8 mouse cellular contexts compared by ENCODE assay signal in the genomic region with DNA sequence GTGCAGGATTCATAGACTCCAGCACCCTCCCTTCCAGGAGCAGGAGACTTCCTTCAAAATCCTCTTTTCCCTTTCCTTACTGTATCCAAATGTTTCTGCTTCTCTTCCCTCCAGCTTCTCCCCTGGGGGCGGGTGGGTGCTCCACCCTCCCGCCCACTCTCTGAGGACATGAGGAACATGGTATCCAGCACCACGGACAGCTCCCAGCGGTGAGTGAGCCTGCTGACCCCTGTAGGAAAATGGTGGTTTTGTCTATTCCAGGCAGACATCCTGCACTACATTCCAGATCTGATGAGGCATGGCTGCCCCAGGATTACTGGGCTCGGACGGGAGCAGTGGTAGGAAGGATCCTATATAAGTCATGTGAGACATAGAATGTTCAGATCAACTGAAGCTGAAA. TPM values are rescaled to one million over a fixed set of nuclear protein-coding genes. Genes with fewer than 3 reads are reported as not detected.
DNase-seq lines count a peak whose midpoint lies in the region; ATAC-seq and TF ChIP-seq lines count a peak whose summit lies in the region.

No protein-coding gene starts in this region.

- WGBS in forebrain, embryonic 14.5 days, result 10% methylated on average over 6 of the region's 6 CpGs
- WGBS in intestine, embryonic 14.5 days, result under 1% methylated on average over 6 of the region's 6 CpGs
- WGBS in lung, embryonic 16.5 days, result 2% methylated on average over 6 of the region's 6 CpGs

- no peaks in the 10 kb centered on the region for H3K36me3 ChIP-seq in ES-Bruce4 (ENCODE audit: control insufficient read depth, insufficient read depth, low read length, poor library complexity, severe bottlenecking)
- peaks cover 82% of the 10 kb centered on the region for H3K36me3 ChIP-seq in forebrain, embryonic 14.5 days (ENCODE audit: control insufficient read depth, insufficient read depth, low read length)
- H3K36me3 ChIP-seq in intestine, embryonic 14.5 days (ENCODE audit: control insufficient read depth, insufficient read depth, low read length), result no peaks in the 10 kb centered on the region
- no peaks in the 10 kb centered on the region for H3K36me3 ChIP-seq in lung, embryonic 16.5 days (ENCODE audit: control insufficient read depth, insufficient read depth, low read length)

- no peak overlapping the region for H3K27ac ChIP-seq in ES-Bruce4 (ENCODE audit: insufficient read depth, low read length)
- H3K27ac ChIP-seq in forebrain, embryonic 14.5 days (ENCODE audit: low read depth, low read length), result peak overlapping the region; percentile 97
- H3K27ac ChIP-seq in intestine, embryonic 14.5 days (ENCODE audit: low read depth), result no peak overlapping the region
- no peak overlapping the region for H3K27ac ChIP-seq in lung, embryonic 16.5 days (ENCODE audit: low read length)

- no peaks in the 10 kb centered on the region for H3K4me1 ChIP-seq in ES-Bruce4 (ENCODE audit: control insufficient read depth, insufficient read depth, low read length)
- peaks cover 59% of the 10 kb centered on the region for H3K4me1 ChIP-seq in forebrain, embryonic 14.5 days (ENCODE audit: control insufficient read depth, insufficient read depth, low read length)
- H3K4me1 ChIP-seq in intestine, embryonic 14.5 days (replicated peaks; ENCODE audit: control insufficient read depth, insufficient read depth, low read length), result no peaks in the 10 kb centered on the region
- H3K4me1 ChIP-seq in lung, embryonic 16.5 days (replicated peaks; ENCODE audit: control insufficient read depth, insufficient read depth, low read length), result 0 out of 2 replicates have a peak, but pooled peaks cover under 1% of the 10 kb centered on the region

- peak; percentile 78 to 89 for DNase-seq in adrenal gland, adult (ENCODE audit: inconsistent age in 2 of 2, low spot score in 1 of 2)
- DNase-seq in forebrain, embryonic 14.5 days (ENCODE audit: low spot score), result no peak
- peak; percentile 93 for DNase-seq in intestine, embryonic 14.5 days (ENCODE audit: low spot score)
- DNase-seq in ovary, postnatal 10 days (ENCODE audit: low spot score), result peak; percentile 66
- no peak for DNase-seq in cerebellum, postnatal 4 days (ENCODE audit: low spot score in 2 of 2)

- no peaks in the 10 kb centered on the region for H3K9me3 ChIP-seq in ES-Bruce4 (replicated peaks; ENCODE audit: control insufficient read depth, insufficient read depth, low read length, poor library complexity, severe bottlenecking)
- no peaks in the 10 kb centered on the region for H3K9me3 ChIP-seq in forebrain, embryonic 14.5 days (replicated peaks; ENCODE audit: control insufficient read depth, low read length)
- H3K9me3 ChIP-seq in intestine, embryonic 14.5 days (ENCODE audit: control insufficient read depth, low read length), result no peaks in the 10 kb centered on the region
- H3K9me3 ChIP-seq in lung, embryonic 16.5 days (ENCODE audit: control insufficient read depth, low read length), result no peaks in the 10 kb centered on the region

- H3K9ac ChIP-seq in ES-Bruce4 (ENCODE audit: low read depth, poor library complexity, severe bottlenecking), result no peak overlapping the region
- H3K9ac ChIP-seq in forebrain, embryonic 14.5 days (ENCODE audit: low read length), result peak overlapping the region; percentile 100
- H3K9ac ChIP-seq in intestine, embryonic 14.5 days (ENCODE audit: low read length), result no peak overlapping the region
- no peak overlapping the region for H3K9ac ChIP-seq in lung, embryonic 16.5 days (ENCODE audit: low read length)

- peak; percentile 50 for TF ChIP-seq CTCF in ES-Bruce4 (IDR thresholded peaks at IDR 0.05; ENCODE audit: low read depth, low read length)

- ATAC-seq in forebrain, embryonic 14.5 days, result no peak
- ATAC-seq in intestine, embryonic 14.5 days (replicated peaks; ENCODE audit: low FRiP score, low TSS enrichment, low read depth), result no peak
- ATAC-seq in lung, embryonic 16.5 days (ENCODE audit: low read depth), result peak; percentile 71
- no peak for ATAC-seq in erythroid progenitor cell, adult 5-6 weeks (replicated peaks; ENCODE audit: low FRiP score, poor library complexity, severe bottlenecking)

- H3K4me2 ChIP-seq in forebrain, embryonic 14.5 days (ENCODE audit: low read length), result peak overlapping the region; percentile 98
- no peak overlapping the region for H3K4me2 ChIP-seq in intestine, embryonic 14.5 days (ENCODE audit: low read length)
- H3K4me2 ChIP-seq in lung, embryonic 16.5 days (ENCODE audit: low read depth, low read length), result no peak overlapping the region

- TF ChIP-seq POLR2A in ES-Bruce4 (IDR thresholded peaks at IDR 0.05; ENCODE audit: insufficient read depth, low read length), result no peak

- TF ChIP-seq EP300 in ES-Bruce4 (IDR thresholded peaks at IDR 0.05; ENCODE audit: insufficient read depth, low read depth, low read length), result 0 out of 2 replicates have a peak, but pooled peaks have one; percentile 49

- H3K27me3 ChIP-seq in ES-Bruce4 (ENCODE audit: control insufficient read depth, insufficient read depth, low read length, poor library complexity, severe bottlenecking), result peaks cover 5% of the 10 kb centered on the region
- no peaks in the 10 kb centered on the region for H3K27me3 ChIP-seq in forebrain, embryonic 14.5 days (replicated peaks; ENCODE audit: control insufficient read depth, insufficient read depth, low read length)
- peaks cover 61% of the 10 kb centered on the region for H3K27me3 ChIP-seq in intestine, embryonic 14.5 days (replicated peaks; ENCODE audit: control insufficient read depth, insufficient read depth, low read length)
- H3K27me3 ChIP-seq in lung, embryonic 16.5 days (ENCODE audit: control insufficient read depth, insufficient read depth, low read depth, low read length), result peaks cover 49% of the 10 kb centered on the region

- no peak overlapping the region for H3K4me3 ChIP-seq in ES-Bruce4 (ENCODE audit: low read depth, low read length)
- H3K4me3 ChIP-seq in forebrain, embryonic 14.5 days (ENCODE audit: low read depth, low read length), result peak overlapping the region; percentile 86
- no peak overlapping the region for H3K4me3 ChIP-seq in intestine, embryonic 14.5 days (ENCODE audit: low read depth, low read length)
- no peak overlapping the region for H3K4me3 ChIP-seq in lung, embryonic 16.5 days (ENCODE audit: low read length)

RNA-seq across cellular contexts. Expression of gene Rhbg, which starts 33.7 kb away (rescaled TPM):
- 0.82 TPM in 1 of 2 replicates, not detected in the other for polyA plus RNA-seq in ES-Bruce4 (2011; ENCODE audit: insufficient read depth, insufficient read length, low read depth, missing spikeins)
- polyA plus RNA-seq in forebrain, embryonic 14.5 days (2014; fragmentation: Nextera tagmentation; extraction: Ambion mirVana), result 0.25 TPM in 1 of 2 replicates, not detected in the other
- polyA plus RNA-seq in intestine, embryonic 14.5 days (2014; fragmentation: Nextera tagmentation; extraction: Ambion mirVana), result 0.26 TPM in 1 of 2 replicates, not detected in the other
- polyA plus RNA-seq in lung, embryonic 16.5 days (2015; fragmentation: Nextera tagmentation; extraction: Ambion mirVana), result 0.69 and 1.0 TPM in 2 replicates
- not detected in 2 replicates for total RNA-seq in erythroid progenitor cell, adult 5-6 weeks (2015; ENCODE audit: low replicate concordance)
- not detected in 2 replicates for total RNA-seq in erythroid progenitor cell, adult 5-6 weeks (2017; ENCODE audit: low replicate concordance)

Comparison
In these comparisons a context has a peak if more than half of its experiments do, and no peak if none do; other contexts are left out.
1. DNase-seq: peak in adrenal gland, adult (2 of 2), intestine, embryonic 14.5 days (single experiment) and ovary, postnatal 10 days (single experiment); none in forebrain, embryonic 14.5 days (single experiment) and cerebellum, postnatal 4 days (0 of 2).